Mouse (Mus musculus) stomach, embryonic 15.5 days (tissue): ENCODE results near the gene Prss22. TPM values are rescaled to one million over a fixed set of nuclear protein-coding genes. Genes with fewer than 3 reads are reported as not detected.

Experiments
- ATAC-seq: fragments of 200-750 bp; cut with Nextera tagmentation; 2 replicates; pipeline ENCODE4 v1.8.0; 2017; ENCODE audit warnings: low read depth, moderate number of reproducible peaks, moderate TSS enrichment; ENCODE audit not compliant: insufficient read depth, low FRiP score
- H3K27ac ChIP-seq: fragments of 300-500 bp; sonication (generic); 2 replicates; pipeline ENCODE4 v1.5.1; 2015; ENCODE audit warnings: mild to moderate bottlenecking, inconsistent platforms
- H3K27me3 ChIP-seq: fragments of 300-500 bp; sonication (generic); replicated peaks from 2 replicates; pipeline ENCODE4 v1.6.1; 2015; ENCODE audit warnings: inconsistent platforms
- H3K36me3 ChIP-seq: fragments of 300-500 bp; sonication (generic); 2 replicates; pipeline ENCODE4 v1.6.1; 2015; ENCODE audit warnings: inconsistent platforms
- H3K4me1 ChIP-seq: fragments of 300-500 bp; sonication (generic); 2 replicates; pipeline ENCODE4 v1.6.1; 2015; ENCODE audit warnings: inconsistent platforms
- H3K4me2 ChIP-seq: fragments of 300-500 bp; sonication (generic); 2 replicates; pipeline ENCODE4 v1.6.1; 2015; ENCODE audit warnings: mild to moderate bottlenecking, inconsistent platforms
- H3K4me3 ChIP-seq: fragments of 300-500 bp; sonication (generic); replicated peaks from 2 replicates; pipeline ENCODE4 v1.5.1; 2015; ENCODE audit warnings: inconsistent platforms
- H3K9ac ChIP-seq: fragments of 300-500 bp; sonication (generic); 2 replicates; pipeline ENCODE4 v1.6.1; 2015; ENCODE audit warnings: inconsistent platforms
- H3K9me3 ChIP-seq: fragments of 300-500 bp; sonication (generic); 2 replicates; pipeline ENCODE4 v1.6.1; 2016; ENCODE audit warnings: inconsistent platforms
- WGBS: fragments of 180-500 bp; shearing (Covaris S2); methylation state at CpG from one replicate; pipeline ENCODE4 v1.1.7; 2015; 5-methylcytosine and 5-hydroxymethylcytosine counted together
- polyA plus RNA-seq: library from polyadenylated mRNA; unstranded; fragments of >200 nt; fragmentation: Nextera tagmentation; extraction: Ambion mirVana; gene quantifications from 2 replicates; pipeline ENCODE4 v1.2.1, GENCODE M21; 2015

Prss22 gene
- 1.9 and 3.0 TPM in 2 replicates for polyA plus RNA-seq

DNA sequence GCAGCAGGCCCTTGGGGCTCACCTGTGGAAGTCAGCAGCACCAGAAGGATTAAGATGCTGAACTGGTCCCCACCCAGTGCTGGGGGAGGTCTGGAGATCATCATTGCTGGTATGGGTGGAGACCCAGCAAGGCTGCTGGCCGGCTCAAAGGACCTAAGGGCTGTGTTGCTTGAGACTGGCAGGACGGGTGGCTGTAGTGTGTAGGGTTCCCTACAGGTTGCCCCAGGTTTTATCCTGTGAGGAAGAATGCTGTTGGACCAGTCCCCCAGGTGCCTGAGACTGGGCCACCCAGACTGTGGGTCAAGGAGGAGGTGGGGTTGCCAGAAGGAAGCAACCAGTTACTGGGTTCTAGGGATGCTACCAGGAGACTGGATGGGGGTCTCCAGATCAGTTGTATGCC is at the start of gene Prss22:
Gene Prss22 (minus strand): TSS at position 200 of the 400 bp plus-strand sequence.
- Histone ChIP-seq H3K36me3 (no peaks in the 10 kb centered on the region), H3K4me3 (0 out of 2 replicates have a peak within 1 kb of the TSS, but pooled peaks have one; percentile 5), H3K4me2 (peak within 1 kb of the TSS; percentile 3; the same call in 1 of the 2 replicates), H3K4me1 (peaks cover 13% of the 10 kb centered on the region), H3K9ac (no peak within 1 kb of the TSS), H3K9me3 (no peaks in the 10 kb centered on the region), H3K27me3 (no peaks in the 10 kb centered on the region), H3K27ac (0 out of 2 replicates have a peak within 1 kb of the TSS, but pooled peaks have one; percentile 11)
- WGBS = 51% methylated on average over 2 of the region's 2 CpGs
- ATAC-seq = peak; percentile 42; the same call in 1 of the 2 replicates

DNA sequence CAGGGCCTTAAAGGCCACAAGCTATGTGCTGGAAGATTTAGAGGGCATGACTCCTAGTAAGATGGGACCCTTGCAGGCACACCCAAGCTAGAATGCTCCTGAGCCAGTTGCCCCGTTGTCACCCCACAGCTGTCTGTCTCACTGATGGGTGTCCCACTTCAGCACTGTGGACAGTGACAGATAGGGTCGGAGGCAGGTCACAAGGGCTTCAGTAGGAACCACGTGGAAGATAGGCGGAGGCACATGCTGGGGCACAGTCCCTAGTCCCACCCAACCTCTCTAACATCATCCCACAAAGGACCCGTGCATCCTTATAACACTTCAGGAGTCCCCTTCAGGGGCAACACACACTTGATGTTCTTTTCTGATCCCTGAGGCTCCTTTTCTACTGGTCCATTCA is 48.1 kb upstream of the Prss22 start:
- 37% methylated on average over 5 of the region's 5 CpGs for WGBS
- Histone ChIP-seq H3K4me2 (no peak overlapping the region), H3K36me3 (peaks cover 31% of the 10 kb centered on the region), H3K27me3 (no peaks in the 10 kb centered on the region), H3K4me1 (no peaks in the 10 kb centered on the region), H3K9ac (no peak overlapping the region), H3K27ac (no peak overlapping the region), H3K4me3 (no peak overlapping the region), H3K9me3 (no peaks in the 10 kb centered on the region)
- no peak for ATAC-seq

DNA sequence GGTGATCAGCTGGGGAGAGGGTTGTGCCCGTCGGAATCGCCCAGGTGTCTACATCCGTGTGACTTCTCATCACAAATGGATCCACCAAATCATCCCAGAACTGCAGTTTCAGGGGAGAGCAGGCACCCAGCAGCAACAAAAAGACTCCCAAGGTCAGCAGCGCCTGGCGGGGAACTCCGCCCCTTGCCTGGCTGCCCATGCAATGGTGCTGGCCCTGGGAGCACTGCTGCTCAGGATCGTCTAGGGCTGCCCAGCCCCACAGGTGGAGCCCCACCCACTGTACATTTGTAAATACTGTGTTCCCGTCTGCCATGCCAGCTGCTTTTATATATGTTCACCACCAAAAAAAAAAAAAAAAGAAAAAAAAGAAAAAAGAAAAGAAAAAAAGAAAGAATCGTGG is 47.7 kb upstream of the Prss22 start:
- no peak for ATAC-seq
- no peaks in the 10 kb centered on the region for H3K9me3 ChIP-seq
- 73% methylated on average over 10 of the region's 10 CpGs for WGBS

DNA sequence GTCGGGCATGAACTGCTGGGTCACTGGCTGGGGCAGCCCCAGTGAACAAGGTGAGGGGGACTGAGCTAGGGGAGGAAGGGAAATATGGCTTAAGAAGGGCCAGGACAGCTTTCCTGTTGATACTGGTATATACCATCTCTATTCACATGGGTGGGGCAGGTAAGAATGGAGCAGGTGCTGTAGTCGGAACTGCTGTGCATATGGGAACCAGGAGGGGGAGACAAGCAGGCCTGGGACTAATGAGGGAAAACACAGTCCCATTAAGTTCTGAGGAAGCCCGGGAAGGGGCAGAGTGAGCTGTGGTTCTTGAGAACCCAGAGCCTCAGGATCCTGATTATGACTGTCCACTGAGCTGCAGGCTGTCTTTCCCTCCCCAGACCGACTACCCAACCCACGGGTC is 46.6 kb upstream of the Prss22 start:
- Histone ChIP-seq H3K9me3 (no peaks in the 10 kb centered on the region), H3K4me1 (no peaks in the 10 kb centered on the region), H3K36me3 (peaks cover 23% of the 10 kb centered on the region), H3K9ac (no peak overlapping the region), H3K27me3 (no peaks in the 10 kb centered on the region), H3K4me3 (no peak overlapping the region), H3K4me2 (no peak overlapping the region), H3K27ac (no peak overlapping the region)
- WGBS = 57% methylated on average over 5 of the region's 5 CpGs
- no peak for ATAC-seq

More for the DNA sequence above, 47.7 kb upstream of the Prss22 start:
- Histone ChIP-seq H3K4me2 (no peak overlapping the region), H3K27ac (no peak overlapping the region), H3K9ac (no peak overlapping the region), H3K36me3 (peaks cover 27% of the 10 kb centered on the region), H3K4me1 (no peaks in the 10 kb centered on the region), H3K27me3 (no peaks in the 10 kb centered on the region), H3K4me3 (no peak overlapping the region)

DNA sequence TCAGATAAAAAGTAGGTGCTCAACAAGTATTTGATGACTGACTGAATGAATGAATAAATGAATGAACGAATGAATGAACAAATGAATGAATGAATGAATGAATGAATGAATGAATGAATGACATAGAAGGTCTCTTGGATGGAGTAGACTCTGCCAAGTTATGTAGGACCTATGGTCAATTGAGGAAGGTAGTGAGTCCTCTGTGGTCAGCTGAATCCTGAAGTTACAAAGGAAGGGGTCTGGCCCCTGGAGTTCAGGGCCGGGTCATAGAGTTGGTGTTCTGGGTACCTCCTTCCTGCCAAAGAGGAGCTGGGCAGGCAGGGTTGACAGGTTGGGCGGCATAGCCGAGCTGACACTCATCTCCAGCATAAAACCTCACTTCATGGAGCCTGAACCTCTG is 39.9 kb upstream of the Prss22 start, which contains the start of gene Prss27:
Gene Prss27 (plus strand): TSS at position 301 of the 400 bp plus-strand sequence.
- no peak for ATAC-seq
- WGBS = 64% methylated on average over 4 of the region's 4 CpGs
- no peaks in the 10 kb centered on the region; the same call in 1 of the 2 replicates for H3K4me1 ChIP-seq
- no peak within 1 kb of the TSS for H3K4me2 ChIP-seq
- no peak within 1 kb of the TSS for H3K4me3 ChIP-seq
- H3K27me3 ChIP-seq = no peaks in the 10 kb centered on the region
- no peaks in the 10 kb centered on the region for H3K9me3 ChIP-seq
- H3K27ac ChIP-seq = no peak within 1 kb of the TSS
- no peak within 1 kb of the TSS for H3K9ac ChIP-seq
- H3K36me3 ChIP-seq = no peaks in the 10 kb centered on the region

DNA sequence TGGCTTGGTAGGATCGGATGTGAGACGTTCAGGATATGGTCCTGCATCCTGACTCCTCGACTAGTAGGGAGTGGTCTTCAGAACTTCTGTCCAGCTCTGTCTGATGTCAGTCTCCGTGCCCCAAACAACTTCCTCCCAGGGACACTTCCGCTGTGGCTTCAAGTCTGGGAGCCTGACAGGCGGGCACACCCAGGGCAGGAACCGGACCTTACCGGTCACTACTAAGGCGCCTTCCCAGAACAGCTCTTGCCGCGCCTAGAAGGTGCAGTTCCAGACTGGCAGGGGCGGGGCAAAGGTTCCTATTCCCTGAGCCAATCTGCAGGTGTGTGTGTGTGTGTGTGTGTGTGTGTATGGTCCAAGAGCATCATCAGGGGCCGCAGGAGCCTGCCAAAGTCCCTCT is 39.5 kb upstream of the Prss22 start:
- Histone ChIP-seq H3K27ac (no peak overlapping the region), H3K36me3 (no peaks in the 10 kb centered on the region), H3K4me3 (no peak overlapping the region), H3K4me2 (no peak overlapping the region), H3K9me3 (no peaks in the 10 kb centered on the region), H3K27me3 (no peaks in the 10 kb centered on the region), H3K4me1 (no peaks in the 10 kb centered on the region; the same call in 1 of the 2 replicates), H3K9ac (no peak overlapping the region)
- WGBS = 71% methylated on average over 13 of the region's 13 CpGs
- peak; percentile 64 for ATAC-seq

DNA sequence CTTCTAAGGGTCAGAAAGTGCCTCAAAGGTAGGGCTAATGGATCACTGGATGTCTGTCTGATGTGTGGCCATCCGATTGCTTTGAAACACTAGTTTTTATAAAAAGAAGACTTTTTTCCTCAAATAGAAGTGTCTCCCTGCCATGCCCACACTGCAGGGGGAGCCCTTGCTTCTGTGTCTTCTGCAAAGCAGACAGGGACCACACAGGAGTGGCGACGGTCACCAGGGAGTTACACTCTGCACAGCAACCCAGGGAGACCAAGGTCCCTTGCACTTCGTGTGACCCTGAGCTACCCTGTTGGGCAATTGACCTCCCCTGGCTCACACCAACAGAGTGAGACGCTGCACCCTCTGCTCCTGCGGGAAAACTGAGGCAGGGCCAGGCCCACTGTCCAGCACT is 39.1 kb upstream of the Prss22 start:
- Histone ChIP-seq H3K4me1 (no peaks in the 10 kb centered on the region; the same call in 1 of the 2 replicates), H3K4me3 (no peak overlapping the region), H3K9ac (no peak overlapping the region), H3K4me2 (no peak overlapping the region), H3K27ac (no peak overlapping the region), H3K9me3 (no peaks in the 10 kb centered on the region), H3K27me3 (no peaks in the 10 kb centered on the region), H3K36me3 (no peaks in the 10 kb centered on the region)
- ATAC-seq = no peak
- 68% methylated on average over 6 of the region's 6 CpGs for WGBS

DNA sequence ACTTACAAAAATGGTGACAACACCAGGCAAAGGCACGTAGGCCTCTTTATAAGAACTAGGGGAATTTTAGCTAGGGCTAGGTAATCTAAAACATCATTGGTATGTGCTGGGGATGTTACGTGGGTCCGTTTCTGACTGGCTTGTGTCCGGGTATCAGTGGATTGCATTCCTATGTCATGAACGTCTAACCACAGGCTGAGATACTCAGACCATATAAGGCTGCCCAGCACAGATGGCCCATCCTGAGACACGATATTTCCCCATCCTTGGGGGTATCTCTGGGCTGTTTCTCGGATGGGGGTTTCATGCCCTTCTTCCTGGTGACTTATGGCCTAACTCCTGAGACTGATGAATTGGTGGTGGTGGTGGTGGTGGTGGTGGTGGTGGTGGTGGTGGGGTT is 37.2 kb upstream of the Prss22 start:
- 60% methylated on average over 7 of the region's 7 CpGs for WGBS
- Histone ChIP-seq H3K4me3 (no peak overlapping the region), H3K27me3 (no peaks in the 10 kb centered on the region), H3K4me1 (no peaks in the 10 kb centered on the region; the same call in 1 of the 2 replicates), H3K27ac (no peak overlapping the region), H3K36me3 (no peaks in the 10 kb centered on the region), H3K9me3 (no peaks in the 10 kb centered on the region), H3K9ac (no peak overlapping the region), H3K4me2 (no peak overlapping the region)
- no peak for ATAC-seq

DNA sequence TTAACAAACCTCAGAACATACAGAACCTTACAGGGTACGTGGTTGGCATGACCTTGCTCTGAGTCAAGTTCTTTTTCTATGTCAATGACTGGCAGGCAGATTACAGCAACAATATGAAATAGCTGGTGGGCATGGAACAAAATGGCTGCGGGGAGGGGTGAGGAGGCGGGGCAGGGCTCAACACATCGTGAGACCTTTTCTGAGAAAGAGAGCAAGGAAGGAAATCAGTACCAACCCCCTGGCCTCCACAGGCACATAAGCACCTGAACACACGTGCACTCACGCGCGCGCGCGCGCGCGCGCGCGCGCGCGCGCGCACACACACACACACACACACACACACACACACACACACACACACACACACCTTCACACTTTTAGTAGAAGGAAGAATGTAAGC is 32.7 kb upstream of the Prss22 start:
- H3K27ac ChIP-seq = no peak overlapping the region
- H3K36me3 ChIP-seq = no peaks in the 10 kb centered on the region
- H3K9me3 ChIP-seq = no peaks in the 10 kb centered on the region
- no peak overlapping the region for H3K9ac ChIP-seq
- no peaks in the 10 kb centered on the region for H3K27me3 ChIP-seq
- H3K4me2 ChIP-seq = no peak overlapping the region
- ATAC-seq = no peak
- WGBS = 71% methylated on average over 4 of the region's 22 CpGs
- H3K4me1 ChIP-seq = no peaks in the 10 kb centered on the region
- H3K4me3 ChIP-seq = no peak overlapping the region

DNA sequence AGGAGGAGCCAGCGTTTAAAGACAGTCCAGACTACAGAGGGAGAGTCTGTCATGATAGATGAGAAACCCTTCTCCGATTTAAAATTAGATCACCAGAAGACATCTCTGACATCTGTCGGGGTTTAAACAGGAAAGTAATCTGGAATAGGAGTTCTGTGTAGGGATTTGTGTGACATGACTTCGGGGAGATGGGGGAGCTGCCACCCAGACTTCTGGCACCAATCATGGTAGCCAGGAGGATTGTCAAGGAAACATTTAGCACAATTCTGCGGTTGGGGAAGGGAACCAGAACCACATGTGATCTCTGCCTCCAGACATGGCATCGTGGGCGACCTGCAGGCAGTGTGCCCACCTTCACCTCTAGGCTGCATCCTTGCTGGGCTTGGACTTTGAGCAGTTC is 31.6 kb upstream of the Prss22 start:
- Histone ChIP-seq H3K4me3 (no peak overlapping the region), H3K27ac (no peak overlapping the region), H3K27me3 (no peaks in the 10 kb centered on the region), H3K9ac (no peak overlapping the region), H3K4me2 (no peak overlapping the region), H3K9me3 (no peaks in the 10 kb centered on the region), H3K4me1 (no peaks in the 10 kb centered on the region), H3K36me3 (no peaks in the 10 kb centered on the region)
- ATAC-seq = no peak
- 77% methylated on average over 7 of the region's 7 CpGs for WGBS

DNA sequence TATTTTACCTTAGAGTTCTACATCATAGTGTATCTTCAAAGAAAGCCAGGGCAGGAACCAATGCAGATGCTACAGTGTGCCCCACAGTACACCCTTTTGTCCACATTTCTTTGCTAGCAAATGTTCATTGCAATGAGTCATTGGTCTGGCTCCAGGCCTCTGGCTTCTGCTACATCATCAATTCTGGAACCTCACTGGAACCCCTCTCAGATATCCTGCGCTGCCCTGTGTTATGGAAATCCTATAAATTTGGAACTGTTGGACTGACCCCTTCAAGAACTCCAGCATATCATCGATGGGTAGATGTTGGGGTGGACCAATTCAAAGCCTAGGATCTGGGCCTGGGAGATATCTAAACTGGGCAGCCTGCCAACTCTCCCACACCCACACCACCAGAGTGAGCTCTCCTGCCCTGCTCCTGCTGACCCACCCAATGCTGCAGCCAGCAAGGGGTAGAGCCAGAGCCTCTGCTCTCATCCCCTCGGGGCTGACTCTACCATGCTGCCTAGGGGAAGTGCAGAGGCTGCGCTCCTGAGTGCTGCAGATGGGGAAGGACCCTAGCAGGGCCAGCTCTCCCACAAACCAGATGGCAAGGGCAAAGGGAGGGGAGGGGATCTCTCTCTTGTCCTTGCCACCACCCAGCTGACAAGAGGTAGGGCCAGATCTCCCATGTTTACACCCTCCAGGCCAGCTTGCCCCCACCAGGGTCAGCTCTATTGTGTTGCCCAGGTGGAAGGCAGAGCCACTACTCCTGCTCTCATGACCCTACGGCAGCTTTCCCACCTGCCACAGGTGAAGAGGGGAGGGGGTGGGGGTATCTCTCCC is 23.7 kb upstream of the Prss22 start:
- Histone ChIP-seq H3K9ac (no peak overlapping the region), H3K27ac (peak overlapping the region; percentile 92), H3K36me3 (no peaks in the 10 kb centered on the region), H3K9me3 (no peaks in the 10 kb centered on the region), H3K4me2 (no peak overlapping the region; the same call in 1 of the 2 replicates), H3K27me3 (no peaks in the 10 kb centered on the region), H3K4me1 (peaks cover 14% of the 10 kb centered on the region), H3K4me3 (no peak overlapping the region)
- WGBS = 37% methylated on average over 5 of the region's 5 CpGs
- peak; percentile 63 for ATAC-seq

DNA sequence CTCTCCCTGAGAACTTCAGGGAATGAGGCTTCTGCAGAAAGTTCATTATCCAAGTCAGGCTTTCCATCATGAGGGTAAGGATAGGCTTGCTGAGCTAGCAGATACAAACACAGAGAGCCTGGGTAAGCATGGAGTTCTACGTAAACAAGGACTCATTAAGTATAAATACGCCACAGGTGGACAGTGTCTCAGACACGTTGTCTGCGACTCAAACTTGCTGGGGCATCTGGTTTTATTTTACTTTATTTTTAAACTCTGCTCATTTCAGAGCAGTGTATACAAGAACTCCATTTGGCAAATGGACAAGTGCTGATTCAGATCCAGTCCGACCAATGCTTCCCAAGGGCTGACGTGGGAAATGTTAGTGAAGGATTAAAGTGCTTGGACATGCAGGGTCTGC is 22.8 kb upstream of the Prss22 start:
- H3K36me3 ChIP-seq = no peaks in the 10 kb centered on the region
- no peak overlapping the region for H3K4me2 ChIP-seq
- no peaks in the 10 kb centered on the region for H3K9me3 ChIP-seq
- peaks cover 14% of the 10 kb centered on the region for H3K4me1 ChIP-seq
- 32% methylated on average over 6 of the region's 6 CpGs for WGBS
- H3K4me3 ChIP-seq = no peak overlapping the region
- H3K9ac ChIP-seq = no peak overlapping the region
- peak; percentile 70 for ATAC-seq
- H3K27ac ChIP-seq = peak overlapping the region; percentile 92
- no peaks in the 10 kb centered on the region for H3K27me3 ChIP-seq
